Mouse (Mus musculus) cerebral cortex, adult 2 months (tissue): ENCODE measurements around the gene Plcb4.

Experiments used
- WGBS: fragments of 180-500 bp; shearing (Covaris S2); methylation state at CpG from one replicate; pipeline ENCODE4 v1.1.7; 2018; 5-methylcytosine and 5-hydroxymethylcytosine counted together

Plcb4 gene

GRCm38 (mm10) chr2:135658486-135659390 lies at the start of gene Plcb4:
TSS of gene Plcb4 (plus strand) at chr2:135659011.
- WGBS, result 3% methylated on average over 69 of the region's 71 CpGs

- 50% methylated on average over 4 of the region's 4 CpGs for WGBS
Observed at GRCm38 (mm10) chr2:135614651-135615261, 44.1 kb upstream of the Plcb4 start.

GRCm38 (mm10) chr2:135616090-135616489 lies 42.7 kb upstream of the Plcb4 start:
- WGBS, result 93% methylated on average over 1 of the region's 1 CpGs

GRCm38 (mm10) chr2:135619956-135620355 lies 38.9 kb upstream of the Plcb4 start:
- 26% methylated on average over 2 of the region's 2 CpGs for WGBS

- WGBS, result 85% methylated on average over 2 of the region's 2 CpGs
Observed at GRCm38 (mm10) chr2:135627821-135628220, 31.0 kb upstream of the Plcb4 start.

- 88% methylated on average over 2 of the region's 2 CpGs for WGBS
Observed at GRCm38 (mm10) chr2:135637227-135637626, 21.6 kb upstream of the Plcb4 start.

- 88% methylated on average over 1 of the region's 1 CpGs for WGBS
Observed at GRCm38 (mm10) chr2:135641002-135641401, 17.8 kb upstream of the Plcb4 start.

GRCm38 (mm10) chr2:135641636-135642035 lies 17.2 kb upstream of the Plcb4 start:
- WGBS, result 65% methylated on average over 2 of the region's 2 CpGs

- WGBS, result 82% methylated on average over 3 of the region's 3 CpGs
Observed at GRCm38 (mm10) chr2:135646226-135646625, 12.6 kb upstream of the Plcb4 start.

- 91% methylated on average over 6 of the region's 6 CpGs for WGBS
Observed at GRCm38 (mm10) chr2:135646654-135647053, 12.2 kb upstream of the Plcb4 start.

GRCm38 (mm10) chr2:135647985-135648384 lies 10.8 kb upstream of the Plcb4 start:
- WGBS, result 83% methylated on average over 4 of the region's 4 CpGs

- WGBS, result 82% methylated on average over 3 of the region's 3 CpGs
Observed at GRCm38 (mm10) chr2:135650885-135651284, 7.9 kb upstream of the Plcb4 start.

GRCm38 (mm10) chr2:135652040-135652439 lies 6.8 kb upstream of the Plcb4 start:
- WGBS, result 92% methylated on average over 6 of the region's 6 CpGs

GRCm38 (mm10) chr2:135652451-135652850 lies 6.4 kb upstream of the Plcb4 start:
- WGBS, result 88% methylated on average over 4 of the region's 4 CpGs

GRCm38 (mm10) chr2:135655948-135656347 lies 2.9 kb upstream of the Plcb4 start:
- WGBS, result 97% methylated on average over 1 of the region's 1 CpGs

GRCm38 (mm10) chr2:135656586-135656985 lies 2.2 kb upstream of the Plcb4 start:
- WGBS, result 75% methylated on average over 6 of the region's 6 CpGs

GRCm38 (mm10) chr2:135659391-135660180 lies 775 bp downstream of the Plcb4 start:
- WGBS, result 1% methylated on average over 78 of the region's 97 CpGs

GRCm38 (mm10) chr2:135660816-135661215 lies 2.0 kb downstream of the Plcb4 start:
- 54% methylated on average over 4 of the region's 4 CpGs for WGBS

GRCm38 (mm10) chr2:135663785-135664184 lies 5.0 kb downstream of the Plcb4 start:
- 65% methylated on average over 1 of the region's 1 CpGs for WGBS

GRCm38 (mm10) chr2:135667496-135667895 lies 8.7 kb downstream of the Plcb4 start:
- 68% methylated on average over 2 of the region's 2 CpGs for WGBS

GRCm38 (mm10) chr2:135672459-135673104 lies 13.8 kb downstream of the Plcb4 start:
- WGBS, result 83% methylated on average over 10 of the region's 10 CpGs

GRCm38 (mm10) chr2:135673649-135674048 lies 14.8 kb downstream of the Plcb4 start:
- 78% methylated on average over 8 of the region's 8 CpGs for WGBS
